Mouse (Mus musculus) embryonic facial prominence, embryonic 14.5 days (tissue): ENCODE results near the gene Gm8897. TPM values are rescaled to one million over a fixed set of nuclear protein-coding genes. Genes with fewer than 3 reads are reported as not detected.
"Not testable (repeated sequence)": the region's sequence is repeated elsewhere in the genome, so short reads cannot be mapped to it uniquely, and the experiment has no call there.

ENCODE experiments used
- ATAC-seq: fragments of 200-750 bp; cut with Nextera tagmentation; 2 replicates; pipeline ENCODE4 v1.8.0; 2017; ENCODE audit warnings: low read depth, moderate number of reproducible peaks, moderate TSS enrichment
- DNase-seq: peaks from one replicate; pipeline ENCODE4 v3.0.0-alpha.2; 2015; ENCODE audit warnings: low spot score
- H3K27ac ChIP-seq: fragments of 300-500 bp; sonication (generic); replicated peaks from 2 replicates; pipeline ENCODE4 v1.5.1; 2014; ENCODE audit warnings: low read depth, mild to moderate bottlenecking, low read length, moderate library complexity
- H3K27me3 ChIP-seq: fragments of 300-500 bp; sonication (generic); replicated peaks from 2 replicates; pipeline ENCODE4 v1.6.1; 2014; ENCODE audit warnings: low read length; ENCODE audit not compliant: control insufficient read depth, insufficient read depth
- H3K36me3 ChIP-seq: fragments of 300-500 bp; sonication (generic); 2 replicates; pipeline ENCODE4 v1.6.1; 2014; ENCODE audit warnings: low read length, mixed read lengths; ENCODE audit not compliant: control insufficient read depth, insufficient read depth
- H3K4me1 ChIP-seq: fragments of 300-500 bp; sonication (generic); 2 replicates; pipeline ENCODE4 v1.6.1; 2014; ENCODE audit warnings: antibody characterized with exemption, low read length; ENCODE audit not compliant: control insufficient read depth, insufficient read depth
- H3K4me2 ChIP-seq: fragments of 300-500 bp; sonication (generic); 2 replicates; pipeline ENCODE4 v1.6.1; 2014; ENCODE audit warnings: low read depth, mild to moderate bottlenecking, low read length, moderate library complexity, mixed read lengths
- H3K4me3 ChIP-seq: fragments of 300-500 bp; sonication (generic); 2 replicates; pipeline ENCODE4 v1.5.1; 2014; ENCODE audit warnings: low read depth, mild to moderate bottlenecking, low read length
- H3K9ac ChIP-seq: fragments of 300-500 bp; sonication (generic); 2 replicates; pipeline ENCODE4 v1.6.1; 2014; ENCODE audit warnings: low read depth, mild to moderate bottlenecking, low read length, moderate library complexity, mixed read lengths
- H3K9me3 ChIP-seq: fragments of 300-500 bp; sonication (generic); 2 replicates; pipeline ENCODE4 v1.6.1; 2016; ENCODE audit warnings: low read length; ENCODE audit not compliant: control insufficient read depth
- WGBS: fragments of 180-500 bp; shearing (Covaris S2); extraction: QIAGEN DNeasy Blood & Tissue Kit; methylation state at CpG from one replicate; pipeline ENCODE4 v1.1.7; 2014; 5-methylcytosine and 5-hydroxymethylcytosine counted together
- polyA plus RNA-seq: library from polyadenylated mRNA; unstranded; fragments of >200 nt; fragmentation: Nextera tagmentation; extraction: Ambion mirVana; gene quantifications from 2 replicates; pipeline ENCODE4 v1.2.1, GENCODE M21; 2014

The Gm8897 gene
- polyA plus RNA-seq: not detected in 2 replicates

- not testable (repeated sequence) for ATAC-seq, DNase-seq, H3K9me3 ChIP-seq, H3K9ac ChIP-seq, H3K27ac ChIP-seq, H3K36me3 ChIP-seq, H3K4me3 ChIP-seq, H3K27me3 ChIP-seq, H3K4me2 ChIP-seq, H3K4me1 ChIP-seq
- WGBS: 56% methylated on average over 2 of the region's 2 CpGs
Observed at GRCm38 (mm10) chr5:11416118-11416517, at the start of gene Gm8897. Gene Gm8897, plus strand, starts transcription at chr5:11416418.

- H3K4me2 ChIP-seq, ATAC-seq, H3K9me3 ChIP-seq, DNase-seq, H3K4me1 ChIP-seq, H3K27me3 ChIP-seq, H3K27ac ChIP-seq, H3K4me3 ChIP-seq, H3K9ac ChIP-seq, H3K36me3 ChIP-seq: not testable (repeated sequence)
- WGBS: 57% methylated on average over 1 of the region's 1 CpGs
Observed at GRCm38 (mm10) chr5:11416691-11417090, 473 bp downstream of the Gm8897 start.

Other genes with a start within 250 kb of the Gm8897 start
- gene Gm5861, start 233.3 kb upstream of the Gm8897 start, polyA plus RNA-seq: not detected in 2 replicates
- 0.54 TPM in 1 of 2 replicates, not detected in the other for gene Gm8890, start 160.4 kb upstream of the Gm8897 start, polyA plus RNA-seq
- gene Speer1, start 74.9 kb upstream of the Gm8897 start, polyA plus RNA-seq: not detected in 2 replicates
- 0.40 TPM in 1 of 2 replicates, not detected in the other for gene Gm8906, start 86.3 kb downstream of the Gm8897 start, polyA plus RNA-seq
- not detected in 2 replicates for gene Gm6460, start 178.5 kb downstream of the Gm8897 start, polyA plus RNA-seq